Mouse (Mus musculus): ENCODE measurements around the gene 2010111I01Rik.

DNA sequence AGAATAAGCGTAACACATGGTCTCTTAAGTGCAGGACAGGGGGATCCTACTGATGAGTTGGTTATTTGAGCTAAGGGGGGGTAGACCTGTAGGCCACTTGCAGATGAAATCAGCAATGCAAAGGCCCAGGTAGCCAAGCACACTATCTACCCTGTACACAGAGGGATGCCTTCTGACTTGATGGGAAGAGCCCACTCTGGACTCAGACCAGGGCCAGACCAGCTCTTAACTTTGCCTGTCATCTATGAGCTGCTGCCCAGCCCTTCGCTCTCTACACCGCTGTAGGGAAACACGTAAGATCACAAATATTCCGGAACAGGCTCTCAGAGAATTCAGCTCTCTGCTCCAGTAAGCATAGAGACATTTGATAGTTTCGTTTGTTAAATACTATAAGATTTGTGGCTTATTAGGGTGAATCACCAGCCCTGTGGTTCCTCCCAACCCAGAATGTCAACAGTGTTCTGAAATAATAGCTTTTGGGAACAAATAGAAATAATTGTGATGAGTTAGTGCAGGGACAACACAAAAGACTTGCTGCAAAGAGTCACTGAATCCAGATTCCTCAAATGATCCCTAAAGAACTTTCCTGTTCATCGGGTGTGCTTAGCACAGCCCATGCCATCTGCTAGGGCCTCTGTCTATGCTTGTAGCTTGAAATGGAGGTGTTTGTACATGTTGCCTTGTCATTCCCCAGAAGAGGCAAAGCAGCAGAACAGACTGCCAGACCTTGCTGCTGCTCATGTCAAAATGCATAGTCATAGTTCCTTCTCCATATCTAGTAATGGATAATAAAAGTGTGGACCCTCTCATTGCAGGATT, 123.4 kb downstream of the 2010111I01Rik start:
- TF ChIP-seq CTCF (IDR thresholded peaks at IDR 0.05; ENCODE audit: low read depth, low read length) (no peak), POLR2A (IDR thresholded peaks at IDR 0.05; ENCODE audit: borderline replicate concordance, low read depth, low read length) (no peak)

Data from bone marrow macrophage, adult 2 months (primary cell).